Mouse (Mus musculus) thymus, adult 2 months (tissue): ENCODE measurements around the gene Ado.

ENCODE experiments used
- CTCF ChIP-seq: fragments of 200-500 bp; IDR thresholded peaks from 2 replicates; pipeline ENCODE4 v1.5.1; 2012; ENCODE audit warnings: mild to moderate bottlenecking, control low read depth, low read length, moderate library complexity, borderline replicate concordance; ENCODE audit not compliant: control insufficient read depth, poor library complexity, insufficient read depth; ENCODE audit errors: extremely low read depth
- POLR2A ChIP-seq: fragments of 200-500 bp; IDR thresholded peaks from 2 replicates; pipeline ENCODE4 v1.6.1; 2012; ENCODE audit warnings: mild to moderate bottlenecking, low read length, control low read depth, moderate library complexity; ENCODE audit not compliant: control insufficient read depth, poor library complexity, insufficient read depth; ENCODE audit errors: extremely low read depth

DNA sequence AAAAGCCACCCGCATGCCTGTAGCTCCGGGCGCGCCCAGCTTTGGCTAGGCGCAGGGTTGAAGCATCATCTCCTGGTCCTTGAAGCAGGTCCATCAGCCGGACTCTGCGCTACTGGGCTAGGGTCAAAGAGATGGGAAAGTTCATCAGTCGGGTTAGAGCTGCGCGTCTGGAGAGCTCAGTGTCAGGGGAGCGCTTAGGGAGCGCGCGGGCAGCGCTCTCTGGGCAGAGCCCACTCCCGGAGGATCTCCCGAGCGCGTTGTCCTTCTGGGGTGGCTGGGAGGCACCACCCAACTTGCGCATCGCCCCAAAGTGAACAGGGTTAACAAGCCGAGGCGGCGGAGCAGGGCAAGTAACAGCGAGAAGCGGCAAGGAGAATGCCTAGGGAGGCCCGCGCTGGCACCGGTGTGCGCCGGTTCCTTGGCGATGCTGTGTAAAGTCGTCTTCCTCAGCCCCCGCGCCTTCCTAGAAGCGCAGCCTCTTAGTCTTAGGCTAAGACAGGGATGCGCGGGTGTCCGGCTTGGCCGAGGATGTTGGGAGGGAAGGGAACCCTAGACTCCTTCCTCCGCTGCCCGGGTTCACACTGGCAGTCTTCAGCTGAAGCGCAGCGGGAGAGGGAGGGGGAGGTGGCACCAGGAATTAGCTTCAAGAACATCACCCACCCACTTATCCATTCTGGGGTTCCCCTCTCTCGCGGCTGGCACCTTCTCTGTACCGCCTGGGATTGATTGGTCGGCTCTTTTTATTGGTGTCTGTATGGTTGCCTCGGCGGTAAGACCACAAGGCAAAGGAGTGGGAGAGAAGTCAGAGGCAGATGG is 10.0 kb downstream of the Ado start:
- TF ChIP-seq POLR2A (no peak), CTCF (no peak)
